Mouse (Mus musculus): ENCODE data around the gene Vamp8. TPM values are rescaled to one million over a fixed set of nuclear protein-coding genes. Genes with fewer than 3 reads are reported as not detected.
A peak's percentile ranks its signal among the peaks of the same experiment; 100 is the strongest.

The Vamp8 gene
- total and polyA plus RNA-seq, 2 experiments from 2014 or later, result 10.3 to 21.3 TPM

DNA sequence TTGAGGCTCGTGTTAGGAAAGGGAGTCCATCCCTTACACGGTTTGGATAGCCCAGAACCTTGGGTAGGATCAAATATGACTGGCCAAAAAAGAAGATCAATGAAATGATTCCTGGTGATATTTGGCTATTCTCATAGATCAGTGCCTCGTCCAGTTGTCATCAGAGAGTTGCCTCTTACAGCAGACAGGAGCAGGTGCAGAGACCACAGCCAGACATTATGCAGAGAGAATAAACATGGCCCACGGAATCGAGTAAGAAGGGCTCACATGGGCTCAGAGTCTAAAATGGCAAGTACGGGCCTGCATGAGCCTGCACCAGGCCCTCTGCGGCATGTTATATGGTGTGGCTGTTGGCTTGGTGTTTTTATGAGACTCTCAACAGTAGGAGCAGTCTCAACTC, 14.9 kb upstream of the Vamp8 start:
- no peak overlapping the region for H3K4me3 ChIP-seq (ENCODE audit: low read depth, low read length)
- no peak for TF ChIP-seq CTCF (IDR thresholded peaks at IDR 0.05; ENCODE audit: low read depth)
- H3K27me3 ChIP-seq (ENCODE audit: insufficient read depth, low read length), result no peaks in the 10 kb centered on the region
- H3K4me1 ChIP-seq (ENCODE audit: insufficient read depth), result no peaks in the 10 kb centered on the region
- ATAC-seq, result no peak
- H3K9me3 ChIP-seq (ENCODE audit: low read length), result no peaks in the 10 kb centered on the region
- H3K4me2 ChIP-seq (ENCODE audit: low read depth), result no peak overlapping the region
- WGBS, result 87% methylated on average over 7 of the region's 7 CpGs
- H3K36me3 ChIP-seq (ENCODE audit: insufficient read depth), result no peaks in the 10 kb centered on the region
- no peak overlapping the region for H3K27ac ChIP-seq (ENCODE audit: low read depth, low read length)
- DNase-seq, result no peak
- H3K9ac ChIP-seq, result no peak overlapping the region

DNA sequence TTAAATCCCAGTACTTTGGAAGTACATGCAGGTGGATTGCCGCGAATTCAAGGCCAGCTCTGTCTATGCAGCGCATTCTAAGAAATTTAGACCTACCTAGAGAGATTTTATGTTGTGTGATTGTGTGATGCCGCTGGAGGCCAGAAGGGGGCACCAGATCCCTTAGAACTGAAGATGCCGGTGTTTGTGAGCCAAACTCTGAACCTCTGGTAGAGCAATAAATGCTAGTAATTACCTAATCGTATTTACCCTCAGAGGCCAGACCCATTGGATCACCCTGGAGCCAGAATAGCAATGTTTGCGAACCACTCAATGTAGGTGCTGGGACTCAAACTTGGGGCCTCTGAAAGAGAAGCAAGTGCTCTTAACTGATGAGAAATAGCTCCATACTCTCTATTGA, 11.4 kb upstream of the Vamp8 start:
- WGBS, result 17% methylated on average over 7 of the region's 7 CpGs
- H3K9ac ChIP-seq, result no peak overlapping the region
- no peaks in the 10 kb centered on the region for H3K4me1 ChIP-seq (ENCODE audit: insufficient read depth)
- no peak overlapping the region for H3K4me3 ChIP-seq (ENCODE audit: low read depth, low read length)
- no peaks in the 10 kb centered on the region for H3K9me3 ChIP-seq (ENCODE audit: low read length)
- H3K4me2 ChIP-seq (ENCODE audit: low read depth), result no peak overlapping the region
- no peak overlapping the region for H3K27ac ChIP-seq (ENCODE audit: low read depth, low read length)
- no peak for ATAC-seq
- DNase-seq, result peak; percentile 72
- TF ChIP-seq CTCF (IDR thresholded peaks at IDR 0.05; ENCODE audit: low read depth), result peak; percentile 77
- no peaks in the 10 kb centered on the region for H3K36me3 ChIP-seq (ENCODE audit: insufficient read depth)
- H3K27me3 ChIP-seq (ENCODE audit: insufficient read depth, low read length), result no peaks in the 10 kb centered on the region

DNA sequence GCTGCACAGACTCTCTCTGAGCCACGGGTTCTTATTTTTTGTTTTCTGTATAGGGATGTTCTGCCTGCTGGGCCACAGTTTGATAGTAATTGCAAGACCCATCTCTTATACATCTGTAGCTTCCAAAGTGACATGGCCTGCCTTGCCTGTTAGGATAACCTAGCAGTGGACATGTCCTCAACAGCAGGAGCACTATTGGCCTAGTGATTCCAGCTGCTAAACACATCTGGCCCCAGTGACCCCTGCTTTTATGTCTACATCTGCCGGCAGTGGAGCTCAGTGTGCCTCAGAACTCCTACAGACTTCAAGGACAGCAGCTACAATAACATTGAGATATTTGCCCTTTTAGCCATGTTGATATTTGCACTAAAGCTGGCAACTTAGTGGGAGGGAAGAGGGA, 9.5 kb upstream of the Vamp8 start:
- no peak for DNase-seq
- no peaks in the 10 kb centered on the region for H3K4me1 ChIP-seq (ENCODE audit: insufficient read depth)
- H3K27me3 ChIP-seq (ENCODE audit: insufficient read depth, low read length), result no peaks in the 10 kb centered on the region
- WGBS, result 54% methylated on average over 2 of the region's 2 CpGs
- H3K36me3 ChIP-seq (ENCODE audit: insufficient read depth), result no peaks in the 10 kb centered on the region
- no peak overlapping the region for H3K4me2 ChIP-seq (ENCODE audit: low read depth)
- H3K27ac ChIP-seq (ENCODE audit: low read depth, low read length), result no peak overlapping the region
- ATAC-seq, result no peak
- no peaks in the 10 kb centered on the region for H3K9me3 ChIP-seq (ENCODE audit: low read length)
- TF ChIP-seq CTCF (IDR thresholded peaks at IDR 0.05; ENCODE audit: low read depth), result no peak
- no peak overlapping the region for H3K4me3 ChIP-seq (ENCODE audit: low read depth, low read length)
- no peak overlapping the region for H3K9ac ChIP-seq

DNA sequence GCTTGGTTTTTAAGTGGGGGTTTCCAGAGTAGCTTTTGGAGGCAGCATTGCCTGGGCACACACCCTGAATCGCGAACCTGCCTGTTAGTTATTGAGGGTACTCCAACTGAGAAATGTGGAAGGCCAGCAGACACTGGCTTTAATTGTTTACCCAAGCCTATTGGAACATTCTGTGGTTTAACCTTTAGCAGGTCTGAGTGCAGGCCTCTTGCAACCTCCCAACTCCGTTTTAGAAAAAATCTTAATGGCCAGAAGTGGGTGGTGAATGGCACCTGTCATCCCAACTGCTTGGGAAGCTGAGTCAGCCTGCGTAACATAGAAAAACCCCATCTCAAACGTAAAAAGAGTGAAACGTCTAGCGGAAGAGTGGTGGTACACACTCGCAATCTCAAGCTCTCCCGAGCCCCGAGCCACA, 6.3 kb upstream of the Vamp8 start:
- WGBS, result 78% methylated on average over 10 of the region's 10 CpGs

DNA sequence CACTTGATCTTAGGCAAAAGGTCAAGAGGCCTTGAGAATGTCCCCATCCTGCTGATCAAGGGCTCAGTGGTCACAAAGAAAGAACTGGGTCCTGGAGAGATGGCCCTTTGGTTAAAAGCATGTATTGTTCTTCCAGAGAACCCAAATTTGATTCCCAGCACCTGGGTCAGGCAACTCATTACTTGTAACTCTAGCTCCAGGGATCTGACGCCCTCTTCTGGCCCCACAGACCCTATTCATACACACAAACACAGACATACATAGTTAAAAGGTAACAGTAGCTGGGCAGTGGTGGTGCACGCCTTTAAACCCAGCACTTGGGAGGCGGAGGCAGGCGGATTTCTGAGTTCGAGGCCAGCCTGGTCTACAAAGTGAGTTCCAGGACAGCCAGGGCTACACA, 1.8 kb upstream of the Vamp8 start:
- Histone ChIP-seq H3K36me3 (ENCODE audit: insufficient read depth) (no peaks in the 10 kb centered on the region), H3K4me1 (ENCODE audit: insufficient read depth) (0 out of 2 replicates have a peak, but pooled peaks cover 4% of the 10 kb centered on the region), H3K27me3 (ENCODE audit: insufficient read depth, low read length) (no peaks in the 10 kb centered on the region; the same call in 1 of the 2 replicates), H3K27ac (ENCODE audit: low read depth, low read length) (no peak overlapping the region), H3K9ac (no peak overlapping the region), H3K9me3 (ENCODE audit: low read length) (no peaks in the 10 kb centered on the region), H3K4me3 (ENCODE audit: low read depth, low read length) (no peak overlapping the region), H3K4me2 (ENCODE audit: low read depth) (no peak overlapping the region)
- 88% methylated on average over 5 of the region's 5 CpGs for WGBS
- DNase-seq (no peak), ATAC-seq (no peak)
- no peak for TF ChIP-seq CTCF (IDR thresholded peaks at IDR 0.05; ENCODE audit: low read depth)

More for the DNA sequence above, 6.3 kb upstream of the Vamp8 start:
- Histone ChIP-seq H3K4me3 (ENCODE audit: low read depth, low read length) (no peak overlapping the region), H3K4me2 (ENCODE audit: low read depth) (no peak overlapping the region), H3K9ac (no peak overlapping the region), H3K4me1 (ENCODE audit: insufficient read depth) (no peaks in the 10 kb centered on the region), H3K27me3 (ENCODE audit: insufficient read depth, low read length) (no peaks in the 10 kb centered on the region), H3K36me3 (ENCODE audit: insufficient read depth) (no peaks in the 10 kb centered on the region), H3K9me3 (ENCODE audit: low read length) (no peaks in the 10 kb centered on the region), H3K27ac (ENCODE audit: low read depth, low read length) (no peak overlapping the region)
- no peak for ATAC-seq
- no peak for DNase-seq
- no peak for TF ChIP-seq CTCF (IDR thresholded peaks at IDR 0.05; ENCODE audit: low read depth)

DNA sequence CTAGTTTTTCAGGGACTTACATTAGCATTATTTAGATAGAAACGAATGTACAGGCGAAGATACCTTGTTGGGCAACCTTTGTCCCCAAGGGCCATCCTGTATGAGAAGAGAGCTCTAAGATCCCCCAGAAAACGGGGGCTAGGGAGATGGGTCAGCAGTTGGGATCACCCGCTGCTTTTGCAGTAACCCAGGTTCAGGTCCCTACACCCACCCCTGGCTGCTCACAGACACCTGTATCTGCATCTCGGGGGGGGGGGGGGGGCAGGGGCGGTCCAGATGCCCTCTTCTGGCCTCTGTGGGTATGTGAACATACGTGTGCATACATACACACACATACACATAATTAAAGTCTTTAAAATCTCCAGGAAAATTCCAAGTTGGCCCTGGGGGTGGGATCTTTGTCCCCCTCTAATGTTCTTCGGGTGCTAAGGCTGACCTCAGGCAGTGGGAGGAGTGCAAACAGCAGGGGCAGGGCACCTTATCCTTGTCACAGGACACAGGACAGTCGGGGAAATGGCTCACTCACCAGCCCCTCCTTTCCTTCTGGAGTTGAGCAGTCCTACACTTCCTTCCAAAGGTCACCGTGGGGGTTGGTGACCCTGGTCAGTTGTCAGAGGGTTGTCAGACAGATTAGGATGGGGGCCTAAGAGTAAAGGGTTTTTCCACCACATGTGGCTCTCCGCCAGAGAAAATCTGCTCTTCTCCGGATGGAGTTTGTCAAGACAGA, 455 bp upstream of the Vamp8 start:
- WGBS, result 23% methylated on average over 12 of the region's 12 CpGs

DNA sequence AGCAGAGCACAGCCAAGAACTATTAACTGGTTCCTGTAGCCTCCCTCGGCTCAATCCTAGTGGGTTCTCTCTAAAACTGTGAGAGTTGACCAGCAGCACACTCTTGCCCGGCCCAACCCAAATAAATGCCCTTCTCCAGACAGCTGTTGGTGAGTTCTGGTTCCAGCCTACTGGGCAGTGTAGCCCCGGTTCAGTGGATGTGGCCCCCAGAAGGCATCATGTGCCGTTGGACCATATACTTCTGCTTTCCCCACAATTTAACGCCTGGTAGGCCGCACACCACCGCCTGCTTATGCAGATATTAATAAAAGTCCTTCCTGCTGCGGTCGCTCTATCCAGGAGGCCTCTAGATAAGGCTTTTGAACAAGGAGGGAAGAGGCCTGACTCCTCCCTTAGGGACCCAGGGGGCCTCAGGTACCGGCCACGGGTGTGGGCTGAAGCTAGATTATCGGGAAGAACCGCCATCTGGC, 997 bp downstream of the Vamp8 start:
- ATAC-seq, result no peak

More for the DNA sequence above, 455 bp upstream of the Vamp8 start:
- no peak for DNase-seq
- Histone ChIP-seq H3K9me3 (ENCODE audit: low read length) (no peaks in the 10 kb centered on the region), H3K27me3 (ENCODE audit: insufficient read depth, low read length) (no peaks in the 10 kb centered on the region; the same call in 1 of the 2 replicates), H3K9ac (no peak overlapping the region), H3K4me2 (ENCODE audit: low read depth) (peak overlapping the region; percentile 51), H3K4me3 (ENCODE audit: low read depth, low read length) (no peak overlapping the region), H3K27ac (ENCODE audit: low read depth, low read length) (no peak overlapping the region), H3K4me1 (ENCODE audit: insufficient read depth) (0 out of 2 replicates have a peak, but pooled peaks cover 4% of the 10 kb centered on the region), H3K36me3 (ENCODE audit: insufficient read depth) (no peaks in the 10 kb centered on the region)
- no peak for TF ChIP-seq CTCF (IDR thresholded peaks at IDR 0.05; ENCODE audit: low read depth)
- ATAC-seq, result no peak

More for the DNA sequence above, 997 bp downstream of the Vamp8 start:
- Histone ChIP-seq H3K9ac (peak overlapping the region; percentile 18; the same call in 1 of the 2 replicates), H3K4me2 (ENCODE audit: low read depth) (peak overlapping the region; percentile 51), H3K36me3 (ENCODE audit: insufficient read depth) (no peaks in the 10 kb centered on the region), H3K27ac (ENCODE audit: low read depth, low read length) (no peak overlapping the region), H3K27me3 (ENCODE audit: insufficient read depth, low read length) (no peaks in the 10 kb centered on the region; the same call in 1 of the 2 replicates), H3K4me3 (ENCODE audit: low read depth, low read length) (peak overlapping the region; percentile 27; the same call in 1 of the 2 replicates), H3K9me3 (ENCODE audit: low read length) (no peaks in the 10 kb centered on the region), H3K4me1 (ENCODE audit: insufficient read depth) (0 out of 2 replicates have a peak, but pooled peaks cover 4% of the 10 kb centered on the region)
- WGBS, result 40% methylated on average over 13 of the region's 13 CpGs
- no peak for TF ChIP-seq CTCF (IDR thresholded peaks at IDR 0.05; ENCODE audit: low read depth)
- DNase-seq, result no peak
